Mouse (Mus musculus): Measurements from ENCODE around the gene Ddx6.

DNA sequence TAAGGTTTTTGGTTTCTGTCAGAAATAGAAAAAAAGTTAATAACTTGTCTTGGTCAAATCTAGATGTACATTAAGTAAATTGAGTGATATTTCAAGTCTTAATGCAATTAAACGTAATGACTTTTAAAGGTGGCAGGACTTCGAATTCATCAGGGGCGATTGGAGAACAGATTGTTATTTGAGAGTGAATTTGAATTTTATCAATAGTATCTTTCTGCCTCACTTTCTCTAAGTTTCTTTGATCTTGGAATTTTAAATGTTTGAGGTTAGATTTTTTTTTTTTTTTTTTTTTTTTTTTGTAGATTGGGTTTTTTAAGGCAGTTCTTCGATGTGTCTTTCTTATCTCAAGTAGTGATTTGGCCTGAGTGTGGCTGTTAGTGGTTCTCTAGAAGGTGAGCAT lies 2.0 kb downstream of the Ddx6 start:
- TF ChIP-seq POLR2A (IDR thresholded peaks at IDR 0.05; ENCODE audit: borderline replicate concordance, insufficient read depth, low read length): no peak
- TF ChIP-seq CTCF (IDR thresholded peaks at IDR 0.05; ENCODE audit: borderline replicate concordance, insufficient read depth, low read depth, low read length): no peak

Data from cerebellum, adult 2 months (tissue).